In the genomic region with DNA sequence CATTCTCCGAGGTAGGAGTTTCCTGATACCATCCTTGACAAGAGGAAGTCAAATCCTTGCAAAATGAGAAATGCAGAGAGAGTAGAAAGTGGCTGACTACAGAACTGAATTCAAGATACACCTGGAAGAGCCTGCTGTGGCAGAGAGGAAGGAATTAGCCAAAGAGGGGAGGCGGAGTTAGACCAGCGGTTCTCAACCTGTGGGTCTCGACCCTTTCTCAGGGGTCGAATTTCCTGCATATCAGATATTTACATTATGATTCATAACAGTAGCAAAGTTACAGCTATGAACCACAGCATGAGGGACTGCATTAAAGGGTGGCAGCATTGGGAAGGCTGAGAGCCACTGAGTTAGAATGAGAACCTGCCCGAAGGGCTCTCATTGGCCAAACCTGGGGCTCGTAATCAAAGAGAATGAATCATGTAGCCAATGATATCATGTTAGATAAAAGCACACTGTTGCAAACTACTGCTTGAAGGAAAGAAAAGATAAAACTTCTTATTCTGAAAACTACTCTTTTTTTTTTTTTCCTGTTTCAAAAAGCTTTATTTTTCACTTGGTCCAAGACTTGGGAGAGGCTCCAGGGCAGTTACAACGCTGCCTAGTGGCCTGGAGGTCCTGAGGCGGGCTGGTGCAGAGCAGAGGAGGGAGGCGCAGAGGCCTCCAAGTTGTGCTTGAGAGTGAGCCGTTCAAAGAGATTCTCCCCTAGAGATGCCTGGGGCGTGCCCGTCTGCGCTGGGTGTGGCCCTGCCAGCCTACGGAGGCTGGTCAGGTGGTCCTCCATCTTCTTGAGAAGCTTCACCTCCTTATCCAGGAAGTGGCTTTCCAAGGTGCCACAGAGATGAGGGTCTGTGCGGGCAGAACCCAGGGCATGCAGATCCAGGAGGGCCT, we compare ENCODE assay signal across 21 mouse cellular contexts.
DNase-seq lines count a peak whose midpoint lies in the region; TF ChIP-seq lines count a peak whose summit lies in the region.
"Had no signal": no experiment of that assay in that cellular context is flagged by ENCODE, and none has a peak within 500 bp of the region (broad histone marks: within the 10 kb centered on the region; RNA-seq: fewer than 3 reads in every experiment).

No protein-coding gene starts in this region.

- H3K36me3 ChIP-seq in E14TG2a.4 (ENCODE audit: insufficient read depth, low read length) = no peaks in the 10 kb centered on the region
- H3K36me3 ChIP-seq: embryonic facial prominence, embryonic 10.5 days; embryonic facial prominence, embryonic 13.5 days; forebrain, embryonic 12.5 days; forebrain, embryonic 15.5 days; G1E; hindbrain, embryonic 12.5 days; hindbrain, embryonic 15.5 days had no signal

- H3K4me1 ChIP-seq in E14TG2a.4 (replicated peaks; ENCODE audit: low read depth, low read length) = peaks cover 65% of the 10 kb centered on the region
- H3K4me1 ChIP-seq: hindbrain, embryonic 15.5 days had no signal

- TF ChIP-seq CTCF in E14TG2a.4 (conservative IDR thresholded peaks at IDR 0.05; ENCODE audit: low read length) = peak; percentile 24

- H3K4me3 ChIP-seq in E14TG2a.4 (replicated peaks; ENCODE audit: low read length) = peak overlapping the region; percentile 54
- H3K4me3 ChIP-seq: embryonic facial prominence, embryonic 10.5 days; embryonic facial prominence, embryonic 13.5 days; erythroblast, embryonic 14.5 days; forebrain, embryonic 12.5 days; forebrain, embryonic 15.5 days; hindbrain, embryonic 12.5 days; hindbrain, embryonic 15.5 days had no signal

- H3K9me3 ChIP-seq in E14TG2a.4 (ENCODE audit: low read length) = no peaks in the 10 kb centered on the region
- H3K9me3 ChIP-seq: embryonic facial prominence, embryonic 10.5 days; embryonic facial prominence, embryonic 13.5 days; forebrain, embryonic 12.5 days; forebrain, embryonic 15.5 days; G1E; hindbrain, embryonic 12.5 days; hindbrain, embryonic 15.5 days had no signal

- peak; percentile 83 for DNase-seq in ES-CJ7 (ENCODE audit: low read depth, low spot score)
- DNase-seq in R1 (ENCODE audit: low read depth, low spot score) = peak; percentile 65
- no peak for DNase-seq in heart, adult 11 months
- DNase-seq in spleen, postnatal 14 days (ENCODE audit: low spot score in 2 of 2) = no peak
- DNase-seq in gastrocnemius, postnatal 14 days = no peak
- DNase-seq: adrenal gland, postnatal 10 days; cerebellum, adult 11 months; cerebellum, adult 8-10 months; cerebellum, postnatal 10 days; cerebellum, postnatal 36 days; embryo, embryonic 11 days; gastrocnemius, postnatal 36 days had no signal

- intact Hi-C loops in gastrocnemius, postnatal 14 days (cut with DNase I; ENCODE audit: low total_unique reads) = no loop called here

- H3K27me3 ChIP-seq in E14TG2a.4 (ENCODE audit: insufficient read depth, low read length) = no peaks in the 10 kb centered on the region
- H3K27me3 ChIP-seq: forebrain, embryonic 15.5 days had no signal

Comparison
In these comparisons a context has a peak if more than half of its experiments do, and no peak if none do; other contexts are left out.
1. DNase-seq: peak in ES-CJ7 (single experiment) and R1 (single experiment); none in heart, adult 11 months (single experiment), spleen, postnatal 14 days (0 of 2) and gastrocnemius, postnatal 14 days (single experiment).